Mouse (Mus musculus) heart, embryonic 14.5 days (tissue): ENCODE measurements around the gene Lhfpl2. TPM values are rescaled to one million over a fixed set of nuclear protein-coding genes. Genes with fewer than 3 reads are reported as not detected.

Experiments used
- ATAC-seq: fragments of 200-750 bp; cut with Nextera tagmentation; 2 replicates; pipeline ENCODE4 v1.8.0; 2017; ENCODE audit warnings: low read depth, moderate TSS enrichment; ENCODE audit not compliant: insufficient number of reproducible peaks, insufficient read depth, low FRiP score
- H3K27ac ChIP-seq, 2 experiments: fragments of 200-500 bp in 1 of 2; fragments of 300-500 bp in 1 of 2; sonication (generic) in 1 of 2; replicated peaks in 1 of 2; 2 replicates each; pipeline ENCODE4 v1.5.1; 2012 to 2014; ENCODE audit warnings: low read depth in 2 of 2, low read length in 2 of 2, control low read depth in 1 of 2, mild to moderate bottlenecking in 1 of 2, mixed read lengths in 1 of 2; ENCODE audit not compliant: control insufficient read depth in 1 of 2, insufficient read depth in 1 of 2
- H3K27me3 ChIP-seq: fragments of 300-500 bp; sonication (generic); 2 replicates; pipeline ENCODE4 v1.6.1; 2014; ENCODE audit warnings: mild to moderate bottlenecking, low read length, control low read depth; ENCODE audit not compliant: control insufficient read depth, insufficient read depth
- H3K36me3 ChIP-seq: fragments of 300-500 bp; sonication (generic); 2 replicates; pipeline ENCODE4 v1.6.1; 2014; ENCODE audit warnings: mild to moderate bottlenecking, control low read depth, low read length, mixed read lengths; ENCODE audit not compliant: control insufficient read depth, insufficient read depth
- H3K4me1 ChIP-seq, 2 experiments: fragments of 200-500 bp in 1 of 2; fragments of 300-500 bp in 1 of 2; sonication (generic) in 1 of 2; 2 replicates each; pipeline ENCODE4 v1.6.1; 2012 to 2014; ENCODE audit warnings: low read length in 2 of 2, control low read depth in 1 of 2, mixed read lengths in 1 of 2; ENCODE audit not compliant: control insufficient read depth in 2 of 2, insufficient read depth in 2 of 2
- H3K4me2 ChIP-seq: fragments of 300-500 bp; sonication (generic); 2 replicates; pipeline ENCODE4 v1.6.1; 2014; ENCODE audit warnings: mild to moderate bottlenecking, low read length
- H3K4me3 ChIP-seq, 2 experiments: fragments of 200-500 bp in 1 of 2; fragments of 300-500 bp in 1 of 2; sonication (generic) in 1 of 2; 2 replicates each; pipeline ENCODE4 v1.5.1; 2012 to 2014; ENCODE audit warnings: low read length in 2 of 2, mild to moderate bottlenecking in 2 of 2, control low read depth in 1 of 2, low read depth in 1 of 2, moderate library complexity in 1 of 2; ENCODE audit not compliant: control insufficient read depth in 1 of 2, insufficient read depth in 1 of 2
- H3K9ac ChIP-seq: fragments of 300-500 bp; sonication (generic); 2 replicates; pipeline ENCODE4 v1.6.1; 2014; ENCODE audit warnings: mild to moderate bottlenecking, low read length
- H3K9me3 ChIP-seq: fragments of 300-500 bp; sonication (generic); 2 replicates; pipeline ENCODE4 v1.6.1; 2016; ENCODE audit warnings: low read length, control low read depth; ENCODE audit not compliant: control insufficient read depth
- WGBS: fragments of 180-500 bp; shearing (Covaris S2); extraction: QIAGEN DNeasy Blood & Tissue Kit; methylation state at CpG from one replicate; pipeline ENCODE4 v1.1.7; 2014; 5-methylcytosine and 5-hydroxymethylcytosine counted together
- polyA plus RNA-seq: library from polyadenylated mRNA; unstranded; fragments of >200 nt; fragmentation: Nextera tagmentation; extraction: Ambion mirVana; gene quantifications from 2 replicates; pipeline ENCODE4 v1.2.1, GENCODE M21; 2014

Gene Lhfpl2
- polyA plus RNA-seq, 1 experiment from 2014 or later = 21.8 TPM

- no peaks in the 10 kb centered on the region for H3K27me3 ChIP-seq
- H3K9ac ChIP-seq = no peak overlapping the region
- H3K9me3 ChIP-seq = no peaks in the 10 kb centered on the region
- 56% methylated on average over 8 of the region's 8 CpGs for WGBS
- no peaks in the 10 kb centered on the region for H3K4me1 ChIP-seq
- no peak for ATAC-seq
- H3K4me2 ChIP-seq = no peak overlapping the region
- H3K27ac ChIP-seq = no peak overlapping the region
- H3K36me3 ChIP-seq = no peaks in the 10 kb centered on the region
- no peak overlapping the region for H3K4me3 ChIP-seq
Observed at GRCm38 (mm10) chr13:94083196-94083595, 25.6 kb downstream of the Lhfpl2 start.

DNA sequence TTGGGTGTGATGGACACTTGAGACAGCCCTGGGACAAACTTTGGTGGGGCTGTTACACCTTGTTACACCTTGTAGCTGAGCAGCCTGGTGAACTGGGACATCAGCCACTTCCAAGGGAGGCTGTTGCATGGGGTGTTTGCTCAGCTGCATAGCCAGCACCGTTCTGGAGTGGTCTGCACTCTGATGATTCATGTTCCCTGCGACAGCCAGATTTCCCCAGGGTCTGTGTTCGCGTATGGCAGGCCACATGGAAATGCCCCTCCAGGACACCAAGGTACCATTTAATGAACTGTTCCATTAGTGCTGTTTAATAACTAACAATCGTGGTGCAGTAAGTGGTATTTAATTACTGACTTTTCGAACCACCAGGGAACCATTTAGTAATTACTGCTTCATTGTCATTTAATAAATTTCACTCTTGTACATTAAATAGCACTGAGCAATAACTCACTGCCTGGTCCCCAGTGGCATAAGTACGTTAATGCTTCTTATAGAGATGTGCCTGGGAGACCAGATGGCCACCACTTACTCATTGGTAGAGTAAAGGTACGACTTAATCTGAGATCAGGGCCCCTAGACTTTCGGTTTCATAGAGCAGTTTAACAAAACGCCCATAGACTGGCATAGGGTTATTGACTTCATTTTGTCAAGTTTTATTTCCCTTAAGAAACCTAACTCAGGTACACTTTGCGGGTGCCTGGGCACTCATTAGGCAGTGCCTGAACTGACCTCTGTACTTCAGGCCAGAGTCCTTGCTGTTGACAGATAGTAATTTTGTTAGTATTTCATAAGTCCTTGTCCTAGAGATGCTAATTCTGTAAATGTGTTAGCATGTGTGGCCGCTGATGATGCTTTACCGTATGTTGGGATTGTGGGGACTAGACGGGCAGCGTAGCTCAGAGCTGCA lies 26.9 kb downstream of the Lhfpl2 start:
- Histone ChIP-seq H3K27me3 (no peaks in the 10 kb centered on the region), H3K36me3 (no peaks in the 10 kb centered on the region), H3K4me1 (no peaks in the 10 kb centered on the region), H3K4me2 (no peak overlapping the region), H3K9me3 (no peaks in the 10 kb centered on the region), H3K9ac (no peak overlapping the region), H3K4me3 (no peak overlapping the region), H3K27ac (no peak overlapping the region)
- ATAC-seq = no peak
- 89% methylated on average over 15 of the region's 15 CpGs for WGBS

- ATAC-seq = no peak
- H3K36me3 ChIP-seq = no peaks in the 10 kb centered on the region
- H3K9ac ChIP-seq = no peak overlapping the region
- H3K27ac ChIP-seq = no peak overlapping the region
- H3K27me3 ChIP-seq = no peaks in the 10 kb centered on the region
- peaks cover 2 to 11% of the 10 kb centered on the region in 2 experiments; a peak in 2 of 4 replicates for H3K4me1 ChIP-seq
- 80% methylated on average over 12 of the region's 12 CpGs for WGBS
- H3K9me3 ChIP-seq = no peaks in the 10 kb centered on the region
- no peak overlapping the region for H3K4me2 ChIP-seq
- no peak overlapping the region for H3K4me3 ChIP-seq
Observed at GRCm38 (mm10) chr13:94086090-94086808, 28.7 kb downstream of the Lhfpl2 start.

- Histone ChIP-seq H3K4me3 (no peak overlapping the region), H3K4me2 (no peak overlapping the region), H3K27ac (no peak overlapping the region), H3K27me3 (no peaks in the 10 kb centered on the region), H3K9ac (no peak overlapping the region), H3K36me3 (no peaks in the 10 kb centered on the region), H3K9me3 (no peaks in the 10 kb centered on the region), H3K4me1 (peaks cover 4 to 19% of the 10 kb centered on the region in 2 experiments; a peak in 3 of 4 replicates)
- WGBS = 84% methylated on average over 9 of the region's 9 CpGs
- ATAC-seq = no peak
Observed at GRCm38 (mm10) chr13:94087061-94087460, 29.5 kb downstream of the Lhfpl2 start.

GRCm38 (mm10) chr13:94088788-94089187 lies 31.2 kb downstream of the Lhfpl2 start:
- H3K4me2 ChIP-seq = no peak overlapping the region
- H3K27ac ChIP-seq = no peak overlapping the region
- 71% methylated on average over 9 of the region's 9 CpGs for WGBS
- H3K9ac ChIP-seq = no peak overlapping the region
- H3K9me3 ChIP-seq = no peaks in the 10 kb centered on the region
- H3K4me3 ChIP-seq = no peak overlapping the region
- no peaks in the 10 kb centered on the region for H3K27me3 ChIP-seq
- H3K4me1 ChIP-seq = peaks cover 7 to 20% of the 10 kb centered on the region in 2 experiments
- no peaks in the 10 kb centered on the region for H3K36me3 ChIP-seq
- ATAC-seq = no peak

- 59% methylated on average over 9 of the region's 9 CpGs for WGBS
- H3K9me3 ChIP-seq = no peaks in the 10 kb centered on the region
- H3K27ac ChIP-seq = no peak overlapping the region
- no peak overlapping the region for H3K9ac ChIP-seq
- H3K4me3 ChIP-seq = no peak overlapping the region
- H3K4me2 ChIP-seq = no peak overlapping the region
- H3K36me3 ChIP-seq = no peaks in the 10 kb centered on the region
- ATAC-seq = no peak
- no peaks in the 10 kb centered on the region for H3K27me3 ChIP-seq
- H3K4me1 ChIP-seq = peaks cover 9 to 25% of the 10 kb centered on the region in 2 experiments
Observed at GRCm38 (mm10) chr13:94089286-94089685, 31.7 kb downstream of the Lhfpl2 start.

DNA sequence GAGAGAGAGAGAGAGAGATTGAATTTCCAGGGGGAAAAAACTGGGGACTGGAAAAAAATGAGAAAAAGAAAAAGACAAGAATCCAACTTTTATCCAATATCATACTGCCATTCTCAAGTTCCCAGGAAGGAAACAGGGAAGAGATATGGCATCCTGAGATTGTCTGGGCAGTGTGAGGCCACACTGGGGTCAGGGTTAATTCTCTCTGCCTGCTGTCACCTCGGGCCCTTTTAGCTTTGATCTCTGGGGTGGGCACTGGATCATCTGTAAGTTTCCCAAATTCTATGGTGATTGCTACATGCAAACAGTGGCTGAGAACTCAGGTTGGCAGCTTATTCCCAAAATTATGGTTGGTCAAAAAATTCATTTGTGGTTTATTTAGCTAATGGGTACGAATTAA lies 33.8 kb downstream of the Lhfpl2 start:
- WGBS = 58% methylated on average over 2 of the region's 2 CpGs
- no peak for ATAC-seq
- H3K4me1 ChIP-seq = peaks cover 12 to 30% of the 10 kb centered on the region in 2 experiments
- no peaks in the 10 kb centered on the region for H3K36me3 ChIP-seq
- H3K9me3 ChIP-seq = no peaks in the 10 kb centered on the region
- no peak overlapping the region for H3K9ac ChIP-seq
- H3K4me2 ChIP-seq = no peak overlapping the region
- no peak overlapping the region for H3K4me3 ChIP-seq
- no peaks in the 10 kb centered on the region for H3K27me3 ChIP-seq
- no peak overlapping the region for H3K27ac ChIP-seq
